Mouse (Mus musculus): ENCODE measurements around the gene Dchs2.

Gene Dchs2

DNA sequence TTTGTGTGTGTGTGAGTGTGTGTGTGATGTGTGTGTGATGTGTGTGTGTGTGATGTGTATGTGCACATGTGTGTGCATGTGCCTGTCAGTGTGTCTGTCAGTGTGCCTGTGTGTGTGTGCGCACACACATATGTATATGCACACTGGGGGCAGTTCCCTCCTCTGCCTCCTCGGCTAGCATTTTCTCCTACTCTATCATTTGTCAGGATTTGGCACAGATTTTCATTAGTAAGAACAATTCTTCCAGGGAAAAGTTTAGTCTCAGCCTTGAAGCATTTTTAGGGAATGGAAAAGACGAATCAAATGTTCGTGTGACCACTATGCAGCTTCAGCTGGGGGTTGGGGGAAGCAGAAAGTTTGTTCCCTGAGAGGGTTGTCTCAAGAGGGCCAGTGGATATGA, 28.4 kb downstream of the Dchs2 start:
- no peak for DNase-seq

DNA sequence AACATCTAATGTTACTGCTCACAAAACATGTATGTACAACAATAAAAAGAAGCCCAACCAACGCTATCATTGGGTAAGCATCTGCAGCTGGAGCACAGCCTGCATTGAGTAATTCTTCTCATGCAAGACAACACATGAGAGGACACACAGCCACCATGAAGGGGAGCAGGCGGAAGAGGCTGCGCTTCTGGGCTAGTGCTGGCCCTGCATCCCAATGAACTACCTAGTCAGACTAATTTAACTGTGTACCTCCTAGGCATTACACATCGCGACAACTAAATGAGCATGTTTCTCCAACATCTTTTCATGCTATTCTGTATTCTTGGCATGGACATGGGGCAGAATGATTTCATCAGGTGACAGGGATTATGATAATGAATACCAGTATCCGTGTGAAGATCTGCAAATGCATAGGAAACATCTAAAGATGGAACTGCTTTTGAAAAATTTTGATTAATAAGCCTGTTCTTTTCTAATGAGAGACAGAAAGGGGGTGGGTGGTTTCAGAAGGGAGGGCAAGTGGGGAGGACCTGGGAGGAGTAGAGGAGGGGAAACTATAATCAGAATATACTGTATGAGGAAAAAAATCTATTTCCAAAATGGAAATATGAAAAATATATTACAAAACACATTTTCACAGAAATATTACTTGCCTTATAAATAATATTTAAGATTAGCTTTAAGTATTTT, 33.9 kb downstream of the Dchs2 start:
- no peak for DNase-seq

DNA sequence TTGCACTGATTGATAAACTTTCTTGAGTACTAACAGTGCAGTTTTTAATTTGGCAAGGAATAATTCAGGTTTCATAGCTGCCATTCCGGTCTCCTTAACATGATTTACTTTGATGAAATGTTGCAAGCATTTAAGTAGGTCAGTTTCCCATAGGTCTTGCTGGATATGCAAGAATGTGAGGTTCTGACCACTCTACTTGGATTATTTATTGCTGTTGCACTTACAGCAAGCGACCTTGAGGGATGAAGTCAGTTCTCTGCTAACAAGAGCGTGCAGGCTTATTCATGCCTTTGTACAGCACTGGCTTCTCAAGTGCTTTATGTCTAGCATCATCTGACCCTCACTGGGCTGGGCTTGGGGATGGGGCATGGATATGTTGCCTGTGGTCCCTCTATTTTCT, 35.9 kb downstream of the Dchs2 start:
- no peak for DNase-seq

GRCm38 (mm10) chr3:83185527-83185926, 57.8 kb downstream of the Dchs2 start:
- DNase-seq, result no peak

GRCm38 (mm10) chr3:83191271-83191670, 63.5 kb downstream of the Dchs2 start:
- DNase-seq, result no peak

- DNase-seq, result no peak
These were observed 64.7 kb downstream of the Dchs2 start for GRCm38 (mm10) chr3:83192401-83192800.

DNA sequence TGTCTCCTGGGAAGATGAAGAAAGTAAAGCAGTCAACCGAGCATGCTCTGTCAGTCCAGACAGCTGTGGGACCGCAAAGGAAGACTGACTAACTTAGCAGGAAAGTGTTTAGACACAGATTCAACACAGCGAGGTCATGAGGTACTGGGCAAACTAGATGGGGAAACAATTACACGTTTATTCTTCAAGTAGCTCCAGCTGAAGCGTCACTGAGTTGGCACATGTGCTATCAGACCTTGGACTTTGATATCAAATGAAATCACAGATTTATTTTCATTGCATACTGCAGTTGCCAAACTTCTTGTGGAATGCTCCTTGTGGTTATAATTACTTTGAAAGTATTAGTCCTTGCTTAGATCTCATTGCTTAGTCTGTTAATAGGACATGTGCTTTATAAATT, 67.2 kb downstream of the Dchs2 start:
- DNase-seq, result no peak

DNA sequence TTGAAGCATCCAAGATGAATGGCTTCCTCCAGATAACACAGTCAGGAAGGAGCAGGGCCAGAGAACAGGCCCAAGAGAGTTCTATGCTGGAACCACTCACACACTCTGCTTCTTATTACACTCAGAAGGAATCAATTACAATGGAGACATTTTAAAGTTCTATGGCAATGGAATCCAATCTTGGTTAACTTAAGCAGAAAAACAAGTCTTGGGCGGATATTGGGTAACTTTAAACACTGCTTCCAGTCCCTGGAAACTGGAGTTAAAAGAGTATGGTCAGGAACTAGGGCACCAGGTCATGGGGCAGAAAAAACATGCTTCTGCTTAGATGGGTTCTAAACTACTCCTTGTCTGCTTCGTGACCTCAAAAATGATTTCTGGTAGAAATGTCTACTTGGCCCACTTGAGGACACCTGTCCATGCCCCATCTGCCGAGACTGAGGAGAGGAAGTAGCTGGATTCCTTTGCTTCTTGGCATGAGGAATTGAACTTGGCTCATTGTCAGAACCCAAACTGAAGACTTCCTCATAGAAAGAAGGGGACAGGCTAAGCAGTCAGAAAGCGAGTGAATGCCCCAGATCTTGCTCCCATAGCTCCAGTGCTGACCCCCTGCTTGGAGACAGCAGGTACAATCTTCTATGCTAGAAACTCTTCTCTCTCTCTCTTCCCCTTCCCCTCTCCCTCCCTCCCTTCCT, 73.7 kb downstream of the Dchs2 start:
- DNase-seq, result no peak

DNA sequence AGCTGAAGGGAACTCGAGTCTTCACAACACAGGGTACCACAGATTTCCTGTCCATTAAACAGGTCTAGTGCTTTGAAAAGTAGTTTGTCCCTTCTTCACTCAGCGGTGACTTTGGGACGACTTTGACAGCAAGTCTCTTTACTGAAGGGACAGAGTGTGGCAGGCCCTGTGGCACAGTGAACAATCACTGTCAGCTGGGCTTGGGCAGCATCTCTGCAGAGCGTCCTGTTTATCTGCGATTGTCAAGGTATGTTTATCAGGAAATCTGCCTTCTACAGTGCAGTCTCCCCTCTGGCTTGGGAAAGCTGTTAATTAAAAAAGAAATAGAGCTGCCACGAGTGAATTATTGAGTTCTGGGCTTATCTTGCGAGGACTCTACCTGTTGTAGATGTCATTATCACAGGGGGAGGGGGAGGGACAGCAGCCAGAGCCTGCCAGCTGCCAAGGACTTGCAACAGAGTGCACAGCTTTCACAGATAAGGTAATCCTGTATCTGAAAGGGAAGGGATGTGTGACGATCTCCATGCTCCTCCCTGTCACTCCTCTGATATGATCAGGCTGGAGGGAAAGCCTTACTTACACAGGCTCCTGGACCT, 77.4 kb downstream of the Dchs2 start:
- no peak for DNase-seq

- no peak for DNase-seq
These were observed 81.9 kb downstream of the Dchs2 start for GRCm38 (mm10) chr3:83209646-83210045.

DNA sequence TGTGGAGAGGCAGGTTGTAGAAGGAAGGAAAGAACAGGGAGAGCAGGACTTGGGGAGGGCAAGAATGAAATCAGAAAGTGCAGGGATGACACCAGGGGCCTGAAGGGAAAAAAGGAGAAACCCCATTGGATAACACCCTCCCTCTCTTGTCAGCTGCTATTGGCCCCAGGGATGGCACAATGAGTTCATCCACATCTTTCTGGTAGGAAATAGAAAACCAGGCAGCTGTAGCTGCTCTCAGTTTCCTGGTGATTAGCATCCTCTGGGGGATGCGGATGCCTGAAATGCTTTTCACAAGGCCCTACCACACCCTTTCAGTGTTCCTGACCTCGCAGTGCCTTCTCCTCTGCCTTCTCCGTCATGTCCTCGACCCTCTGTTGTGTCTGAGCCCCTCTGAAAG, 82.5 kb downstream of the Dchs2 start:
- no peak for DNase-seq

GRCm38 (mm10) chr3:83211939-83212338, 84.2 kb downstream of the Dchs2 start:
- no peak for DNase-seq

GRCm38 (mm10) chr3:83212578-83212977, 84.8 kb downstream of the Dchs2 start:
- DNase-seq, result no peak

DNA sequence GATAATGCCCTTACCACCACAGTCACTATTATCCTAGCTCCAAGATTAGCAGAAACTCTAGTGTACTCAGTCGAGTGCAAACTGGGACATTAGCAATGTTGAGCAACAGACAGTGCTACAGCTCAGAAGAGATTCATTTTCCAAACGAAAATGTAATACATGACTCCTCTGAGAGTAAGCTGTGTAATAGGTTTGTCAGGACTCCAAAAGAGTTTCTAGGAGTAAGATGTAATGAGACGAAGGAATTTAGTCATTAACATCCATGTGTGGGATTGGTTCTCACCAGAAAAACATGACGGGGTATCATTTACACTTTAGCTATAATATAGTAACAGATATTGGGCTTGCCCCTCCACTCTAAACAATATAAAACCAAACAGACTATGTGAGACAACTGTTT, 90.3 kb downstream of the Dchs2 start:
- no peak for DNase-seq

- DNase-seq, result no peak
These were observed 92.4 kb downstream of the Dchs2 start for GRCm38 (mm10) chr3:83220101-83220500.

DNA sequence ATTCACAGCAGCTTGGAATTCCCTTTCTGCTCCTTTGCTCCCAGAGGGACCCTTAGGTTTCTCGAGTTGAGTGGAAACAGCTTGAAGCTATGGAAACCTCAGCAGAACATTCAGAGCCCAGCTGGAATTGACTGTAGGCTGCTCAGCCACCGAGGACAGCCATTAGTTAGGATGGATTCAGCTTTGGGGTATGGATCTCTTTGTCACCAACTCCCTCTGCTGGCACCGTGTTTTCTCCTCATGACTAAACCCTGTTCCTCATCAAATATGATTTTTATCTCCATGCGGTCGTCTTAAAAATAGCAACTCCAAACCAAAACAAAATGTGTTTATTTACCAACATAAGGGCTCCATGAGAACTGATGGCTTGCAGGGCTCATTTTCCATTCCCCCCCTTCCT, 94.4 kb downstream of the Dchs2 start:
- DNase-seq, result no peak

GRCm38 (mm10) chr3:83228383-83228782, 100.6 kb downstream of the Dchs2 start:
- DNase-seq, result no peak

- DNase-seq, result no peak
These were observed 102.6 kb downstream of the Dchs2 start for GRCm38 (mm10) chr3:83230326-83230725.

DNA sequence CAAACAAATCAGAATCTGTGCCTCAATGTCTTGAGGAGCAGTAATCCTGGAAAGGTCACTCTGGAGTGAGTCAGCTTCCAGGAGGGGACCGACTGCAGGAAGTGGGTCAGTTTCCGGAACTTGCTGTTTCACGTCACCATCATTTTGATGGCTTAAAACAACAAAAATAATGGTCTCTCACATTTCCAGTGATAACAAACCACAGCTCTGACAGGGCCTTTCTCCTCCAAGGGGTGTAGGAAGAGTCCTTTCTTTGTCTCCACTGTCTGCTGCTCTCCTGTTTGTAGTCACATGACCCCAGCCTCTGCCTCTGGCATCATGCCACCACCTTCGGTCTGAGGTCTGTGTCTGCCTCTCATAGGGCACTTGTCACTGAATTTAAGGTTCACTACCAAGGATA, 106.7 kb downstream of the Dchs2 start:
- no peak for DNase-seq

DNA sequence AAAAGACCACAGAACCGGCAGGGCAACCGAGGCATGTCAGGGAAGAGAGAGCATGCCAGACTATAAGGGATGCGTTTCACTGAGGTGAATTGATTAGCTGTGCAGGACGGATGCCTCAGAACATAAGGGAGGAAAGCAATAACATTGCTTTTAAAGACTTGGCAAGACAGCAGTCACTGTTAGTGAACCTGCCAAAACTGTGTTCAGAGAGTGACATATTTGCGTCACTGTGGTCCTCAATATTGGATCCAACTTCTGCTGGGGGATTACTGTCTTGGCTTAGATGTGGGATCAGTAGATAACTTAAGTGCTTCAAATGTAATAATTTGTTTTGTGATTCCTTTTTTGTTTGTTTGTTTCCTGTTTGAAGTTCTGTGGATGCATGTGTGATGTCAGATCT, 107.3 kb downstream of the Dchs2 start:
- no peak for DNase-seq

GRCm38 (mm10) chr3:83246536-83246935, 118.8 kb downstream of the Dchs2 start:
- DNase-seq, result no peak

DNA sequence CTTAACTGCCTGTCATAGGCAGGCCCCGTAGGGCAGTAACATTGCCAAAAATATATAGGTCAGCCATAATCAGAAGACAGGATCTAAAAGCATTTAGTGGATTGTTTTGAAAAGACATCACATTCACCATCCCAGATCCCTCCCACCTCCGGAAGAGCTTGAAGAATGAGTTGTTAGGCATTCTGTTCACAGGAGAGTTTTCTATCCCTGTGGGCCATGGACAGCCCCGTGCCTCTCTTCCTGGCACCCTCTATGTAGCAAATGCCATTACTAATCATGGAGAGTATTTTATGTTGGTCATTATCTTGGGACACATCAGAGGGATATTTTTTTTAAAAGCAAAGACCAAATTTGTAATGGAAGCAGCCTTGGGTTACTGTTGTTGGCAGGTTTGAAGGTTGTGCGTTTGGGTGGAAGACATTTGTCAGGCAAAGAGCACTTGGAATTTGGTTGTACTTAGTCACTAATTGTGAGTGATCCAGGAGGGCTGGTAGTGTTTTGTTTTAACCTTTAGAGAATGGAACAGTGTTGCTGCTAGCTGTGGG, 122.3 kb downstream of the Dchs2 start:
- no peak for DNase-seq

DNA sequence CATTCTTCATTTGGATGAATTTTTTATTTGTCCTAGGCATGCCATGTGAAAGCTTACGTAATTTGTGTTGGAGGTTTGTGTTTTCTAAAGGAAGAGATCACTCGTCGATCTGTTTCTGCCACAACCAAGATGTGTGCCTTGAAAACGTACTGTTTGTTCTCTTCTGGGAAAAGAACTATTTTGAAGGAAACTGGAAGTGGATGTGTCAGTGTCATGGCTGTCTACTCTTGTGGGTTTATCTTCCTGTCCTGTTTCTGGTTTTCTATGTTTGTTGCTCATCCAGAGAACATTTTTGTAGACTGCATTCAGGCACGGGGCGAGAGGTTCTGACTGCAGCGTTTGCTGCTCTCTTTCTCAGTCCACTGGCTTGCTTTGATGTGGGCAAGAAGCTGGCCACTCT, 124.2 kb downstream of the Dchs2 start:
- no peak for DNase-seq

DNA sequence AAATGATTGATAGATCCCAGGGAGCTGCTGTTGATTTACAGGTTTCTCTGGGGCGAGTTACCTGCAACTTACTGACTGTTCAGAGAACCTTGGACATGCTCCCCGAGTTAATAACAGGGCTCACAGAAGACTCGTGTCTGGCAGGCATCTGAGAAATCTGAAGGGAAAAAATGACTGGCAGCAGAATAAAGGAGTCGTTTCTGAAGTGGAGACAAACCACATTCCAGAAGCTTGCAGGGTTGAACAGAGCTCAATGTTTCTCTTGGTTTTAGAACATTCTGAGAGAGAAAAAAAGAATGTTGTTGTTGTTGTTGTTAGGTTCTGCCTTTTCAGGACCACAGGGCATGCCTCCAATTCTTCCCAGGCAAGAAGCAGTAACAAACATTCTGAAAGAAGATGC, 131.7 kb downstream of the Dchs2 start:
- DNase-seq, result no peak

Measured in cerebellum, adult 8-10 months (tissue).